Mouse (Mus musculus) embryonic fibroblast, embryonic 13.5 days (primary cell): ENCODE results near the gene Greb1.

Source experiments
- CTCF ChIP-seq: IDR thresholded peaks from 2 replicates; pipeline ENCODE4 v1.5.1; 2011; ENCODE audit warnings: mild to moderate bottlenecking, control low read depth, low read length, moderate library complexity, borderline replicate concordance; ENCODE audit not compliant: insufficient read depth
- POLR2A ChIP-seq: IDR thresholded peaks from 2 replicates; pipeline ENCODE4 v1.6.1; 2011; ENCODE audit warnings: low read depth, mild to moderate bottlenecking, control low read depth, low read length, moderate library complexity

- no peak for TF ChIP-seq POLR2A
- TF ChIP-seq CTCF: no peak
These were observed 16.5 kb upstream of the Greb1 start for GRCm38 (mm10) chr12:16817147-16817546.
